Mouse (Mus musculus) liver, embryonic 13.5 days (tissue): Measurements from ENCODE around the gene Zfp977. TPM values are rescaled to one million over a fixed set of nuclear protein-coding genes. Genes with fewer than 3 reads are reported as not detected.
"Not testable (repeated sequence)": the region's sequence is repeated elsewhere in the genome, so short reads cannot be mapped to it uniquely, and the experiment has no call there.

ENCODE experiments used
- ATAC-seq: fragments of 200-750 bp; cut with Nextera tagmentation; 2 replicates; pipeline ENCODE4 v1.8.0; 2017; ENCODE audit warnings: low read depth, mild to moderate bottlenecking, moderate number of reproducible peaks, moderate library complexity
- DNase-seq: peaks from one replicate; pipeline ENCODE4 v3.0.0; 2022
- H3K27ac ChIP-seq: fragments of 300-500 bp; sonication (generic); 2 replicates; pipeline ENCODE4 v1.5.1; 2015; ENCODE audit warnings: moderate library complexity, mild to moderate bottlenecking, inconsistent platforms
- H3K27me3 ChIP-seq: fragments of 300-500 bp; sonication (generic); 2 replicates; pipeline ENCODE4 v1.6.1; 2015; ENCODE audit warnings: mild to moderate bottlenecking, inconsistent platforms
- H3K36me3 ChIP-seq: fragments of 300-500 bp; sonication (generic); 2 replicates; pipeline ENCODE4 v1.6.1; 2015; ENCODE audit warnings: mild to moderate bottlenecking, inconsistent platforms
- H3K4me1 ChIP-seq: fragments of 300-500 bp; sonication (generic); replicated peaks from 2 replicates; pipeline ENCODE4 v1.6.1; 2015; ENCODE audit warnings: inconsistent platforms
- H3K4me2 ChIP-seq: fragments of 300-500 bp; sonication (generic); 2 replicates; pipeline ENCODE4 v1.6.1; 2015; ENCODE audit warnings: inconsistent platforms, mild to moderate bottlenecking, moderate library complexity
- H3K4me3 ChIP-seq: fragments of 300-500 bp; sonication (generic); replicated peaks from 2 replicates; pipeline ENCODE4 v1.5.1; 2015; ENCODE audit warnings: mild to moderate bottlenecking, inconsistent platforms
- H3K9ac ChIP-seq: fragments of 300-500 bp; sonication (generic); 2 replicates; pipeline ENCODE4 v1.6.1; 2015; ENCODE audit warnings: mild to moderate bottlenecking, inconsistent platforms
- H3K9me3 ChIP-seq: fragments of 300-500 bp; sonication (generic); replicated peaks from 2 replicates; pipeline ENCODE4 v1.6.1; 2016; ENCODE audit warnings: inconsistent platforms
- WGBS: fragments of 180-500 bp; shearing (Covaris S2); methylation state at CpG from one replicate; pipeline ENCODE4 v1.1.7; 2015; ENCODE audit not compliant: insufficient replicate concordance; 5-methylcytosine and 5-hydroxymethylcytosine counted together
- microRNA-seq: library from miRNA; unstranded; fragments of <30 nt; microRNA quantifications from one replicate; pipeline ENCODE4, GENCODE M21; 2016
- polyA plus RNA-seq: library from polyadenylated mRNA; unstranded; fragments of >200 nt; fragmentation: Nextera tagmentation; extraction: Ambion mirVana; gene quantifications from 2 replicates; pipeline ENCODE4 v1.2.1, GENCODE M21; 2015

The Zfp977 gene
- polyA plus RNA-seq: 0.22 and 0.28 TPM in 2 replicates

- not testable (repeated sequence) for H3K4me1 ChIP-seq, H3K27ac ChIP-seq, ATAC-seq, H3K9me3 ChIP-seq, H3K4me3 ChIP-seq, H3K9ac ChIP-seq, DNase-seq, H3K4me2 ChIP-seq, H3K36me3 ChIP-seq, H3K27me3 ChIP-seq
- WGBS: 72% methylated on average over 11 of the region's 11 CpGs
These were observed at the start of gene Zfp977 for GRCm38 (mm10) chr7:42592413-42592812. Gene Zfp977 (minus strand): TSS chr7:42592547.

DNA sequence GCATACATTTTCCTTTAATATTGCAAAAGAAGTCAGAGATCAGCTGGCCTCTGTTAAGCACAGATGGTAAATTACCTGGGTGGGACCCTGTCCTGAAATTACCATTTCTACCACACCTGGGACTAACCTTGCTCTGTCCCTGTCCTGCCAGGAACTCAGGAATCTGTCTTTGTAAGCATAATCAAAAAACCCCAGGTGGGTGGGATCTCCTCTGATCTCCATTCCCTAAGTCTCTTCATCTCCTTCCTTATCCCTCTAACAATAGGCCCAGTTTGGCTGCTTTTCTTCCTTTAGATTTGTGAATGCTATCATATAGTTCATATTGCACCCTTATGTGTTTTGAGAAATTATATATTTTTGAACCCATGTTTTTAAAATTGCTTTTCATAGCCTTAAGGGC is 38.7 kb upstream of the Zfp977 start:
- H3K4me3 ChIP-seq, DNase-seq, H3K27ac ChIP-seq, H3K9me3 ChIP-seq, H3K4me2 ChIP-seq, ATAC-seq, H3K36me3 ChIP-seq, H3K9ac ChIP-seq, H3K27me3 ChIP-seq, H3K4me1 ChIP-seq: not testable (repeated sequence)

DNA sequence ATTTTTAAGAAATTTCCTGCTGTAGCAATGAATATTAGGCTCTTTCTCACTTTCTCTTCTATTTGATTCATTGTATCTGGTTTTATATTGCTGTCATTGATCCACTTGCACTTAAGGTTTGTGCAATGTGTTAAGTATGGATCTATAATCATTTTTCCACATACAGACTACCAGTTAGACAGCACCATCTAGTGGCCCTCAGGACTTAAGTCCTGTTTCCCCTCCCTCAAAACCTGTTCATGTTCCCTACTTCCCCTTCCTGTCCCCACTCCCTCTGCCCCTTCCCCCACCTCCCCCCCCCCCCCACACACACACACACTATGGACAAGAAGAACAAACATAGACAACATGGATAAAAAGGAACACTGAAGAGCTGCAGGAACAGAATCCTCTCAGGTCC is 3.3 kb upstream of the Zfp977 start:
- not testable (repeated sequence) for DNase-seq

DNA sequence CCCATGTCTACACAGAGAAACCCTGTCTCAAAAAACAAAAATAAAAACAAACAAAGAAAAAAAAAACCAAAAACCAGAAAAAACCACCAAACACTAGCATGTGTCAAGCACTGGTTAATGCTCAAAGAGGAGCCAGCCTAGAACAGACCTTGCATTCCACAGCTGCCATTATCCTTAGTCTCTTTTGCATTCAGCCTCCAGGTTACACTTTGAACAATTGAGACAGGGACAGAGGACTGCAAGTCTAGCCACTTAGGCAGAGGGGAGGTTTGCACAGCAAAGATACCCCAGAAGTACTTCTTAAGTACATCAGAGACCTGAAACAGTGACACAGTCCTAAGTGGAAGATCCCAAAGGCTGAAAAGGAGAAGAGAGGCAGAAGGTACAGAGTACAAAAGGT is 1.0 kb downstream of the Zfp977 start:
- DNase-seq, H3K36me3 ChIP-seq, H3K9ac ChIP-seq, H3K27ac ChIP-seq, H3K4me2 ChIP-seq, H3K4me1 ChIP-seq, H3K4me3 ChIP-seq, H3K9me3 ChIP-seq, H3K27me3 ChIP-seq, ATAC-seq: not testable (repeated sequence)

More for the DNA sequence above, 3.3 kb upstream of the Zfp977 start:
- H3K4me2 ChIP-seq, H3K9ac ChIP-seq, H3K27me3 ChIP-seq, H3K27ac ChIP-seq, H3K4me1 ChIP-seq, H3K4me3 ChIP-seq, ATAC-seq, H3K36me3 ChIP-seq: not testable (repeated sequence)
- H3K9me3 ChIP-seq: peaks cover 16% of the 10 kb centered on the region; the same call in 1 of the 2 replicates

GRCm38 (mm10) chr7:42578488-42578887 is 13.9 kb downstream of the Zfp977 start, which contains the start of gene Gm21028:
Gene Gm21028 (minus strand): TSS chr7:42578588.
- ATAC-seq: no peak
- WGBS: 74% methylated on average over 5 of the region's 5 CpGs

DNA sequence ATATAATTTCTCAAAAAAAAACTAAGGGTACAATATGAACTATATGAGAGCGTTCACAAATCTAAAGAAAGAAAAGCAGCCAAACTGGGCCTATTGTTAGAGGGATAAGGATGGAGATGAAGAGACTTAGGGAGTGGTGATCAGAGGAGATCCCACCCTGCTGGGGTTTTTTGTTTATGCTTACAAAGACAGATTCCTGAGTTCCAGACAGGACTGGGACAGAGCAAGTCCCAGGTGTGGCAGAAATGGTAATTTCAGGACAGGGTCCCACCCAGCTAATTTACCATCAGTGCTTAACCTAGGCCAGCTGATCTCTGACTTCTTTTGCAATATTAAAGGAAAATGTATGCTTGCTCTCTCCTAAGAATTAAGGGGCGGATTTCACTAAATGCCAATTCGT is 40.6 kb downstream of the Zfp977 start:
- no peaks in the 10 kb centered on the region for H3K27me3 ChIP-seq

More at GRCm38 (mm10) chr7:42578488-42578887, 13.9 kb downstream of the Zfp977 start, which contains the start of gene Gm21028:
- no peaks in the 10 kb centered on the region for H3K4me1 ChIP-seq
- no peaks in the 10 kb centered on the region for H3K27me3 ChIP-seq
- H3K9me3 ChIP-seq: peaks cover 16% of the 10 kb centered on the region
- H3K9ac ChIP-seq: no peak within 1 kb of the TSS
- no peak for DNase-seq
- no peak within 1 kb of the TSS for H3K4me3 ChIP-seq
- H3K4me2 ChIP-seq: no peak within 1 kb of the TSS
- no peaks in the 10 kb centered on the region for H3K36me3 ChIP-seq
- no peak within 1 kb of the TSS for H3K27ac ChIP-seq

More for the DNA sequence above, 40.6 kb downstream of the Zfp977 start:
- WGBS: 59% methylated on average over 3 of the region's 3 CpGs
- Histone ChIP-seq H3K4me2 (no peak overlapping the region), H3K36me3 (no peaks in the 10 kb centered on the region), H3K27ac (no peak overlapping the region), H3K9me3 (0 out of 2 replicates have a peak, but pooled peaks cover 2% of the 10 kb centered on the region), H3K9ac (no peak overlapping the region), H3K4me3 (no peak overlapping the region), H3K4me1 (no peaks in the 10 kb centered on the region)
- ATAC-seq (no peak), DNase-seq (no peak)

Small RNA genes lying within 50 kb of the gene (microRNA-seq; reads per million reads assigned to microRNA genes)
- not detected for gene Gm24938

Other genes starting within 250 kb of the Zfp977 start
- gene 4933421I07Rik, start 144.4 kb downstream of the Zfp977 start, polyA plus RNA-seq: not detected in 2 replicates
- gene Zfp141, start 86.8 kb downstream of the Zfp977 start, polyA plus RNA-seq: 3.6 and 4.5 TPM in 2 replicates
- gene Gm21028, start 14.0 kb downstream of the Zfp977 start, polyA plus RNA-seq: not detected in 2 replicates
- gene Zfp976, start 50.0 kb upstream of the Zfp977 start, polyA plus RNA-seq: 1.1 and 1.7 TPM in 2 replicates
- gene Zfp975, start 100.2 kb upstream of the Zfp977 start, polyA plus RNA-seq: 2.1 and 2.6 TPM in 2 replicates
- gene Gm17067, start 134.5 kb upstream of the Zfp977 start, polyA plus RNA-seq: not detected in 2 replicates
- gene Vmn2r62, start 201.0 kb upstream of the Zfp977 start, polyA plus RNA-seq: not detected in 2 replicates